Mouse (Mus musculus): ENCODE measurements at regions not wholly inside any gene's neighbourhood (a gene's known extent, or its start where the extent isn't known, plus 50 kb on each side); places are given as distances from the start of the nearest gene placed in this dataset.
"Not testable (repeated sequence)": the region's sequence is repeated elsewhere in the genome, so short reads cannot be mapped to it uniquely, and the experiment has no call there.

GRCm38 (mm10) chr6:6384971-6385370 lies 168.0 kb upstream of the Slc25a13 start:
- no peak for DNase-seq

GRCm38 (mm10) chr6:6384441-6384840 lies 167.5 kb upstream of the Slc25a13 start:
- DNase-seq = no peak

GRCm38 (mm10) chr6:6372421-6372820 lies 155.4 kb upstream of the Slc25a13 start:
- no peak for DNase-seq

- no peak for DNase-seq
Observed at GRCm38 (mm10) chr6:6371444-6372093, 154.6 kb upstream of the Slc25a13 start.

GRCm38 (mm10) chr6:6364037-6364436 lies 147.1 kb upstream of the Slc25a13 start:
- peak; percentile 62 for DNase-seq

DNA sequence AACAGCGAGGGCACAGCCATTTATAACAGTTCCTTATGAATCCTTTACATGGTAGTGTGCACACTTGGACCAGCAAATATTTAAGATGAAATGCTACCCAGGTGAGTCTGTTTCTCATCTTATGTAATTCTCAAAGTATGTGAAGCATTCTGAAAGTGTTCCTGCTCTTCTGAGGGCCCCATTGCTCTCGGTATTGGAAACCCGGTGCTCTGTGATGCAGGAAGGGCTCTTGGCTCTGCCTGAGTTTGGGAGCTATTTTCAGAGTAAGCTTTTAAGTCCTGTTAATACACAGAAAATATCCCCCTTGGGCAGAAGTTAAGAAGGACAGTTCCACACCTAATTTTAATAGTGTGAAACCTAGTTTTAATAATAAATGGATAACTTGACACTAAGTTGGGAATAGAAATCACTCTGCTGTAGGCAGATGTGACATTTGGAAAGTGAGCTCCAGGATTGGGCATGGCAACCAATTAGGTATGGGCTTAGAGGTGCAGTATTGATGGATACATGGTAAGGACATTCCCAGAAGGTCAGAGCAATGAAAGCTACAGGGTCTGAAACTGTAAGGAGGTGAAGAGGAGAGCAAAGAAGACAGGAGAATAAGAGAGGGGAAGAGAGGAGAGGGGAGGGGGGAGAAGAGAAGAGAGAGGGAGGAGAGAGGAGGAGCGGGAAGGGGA lies 145.8 kb upstream of the Slc25a13 start:
- no peak for DNase-seq

GRCm38 (mm10) chr6:6361181-6361580 lies 144.2 kb upstream of the Slc25a13 start:
- DNase-seq = not testable (repeated sequence)

GRCm38 (mm10) chr6:6357477-6357876 lies 140.5 kb upstream of the Slc25a13 start:
- no peak for DNase-seq

GRCm38 (mm10) chr6:6356967-6357366 lies 140.0 kb upstream of the Slc25a13 start:
- DNase-seq = no peak

GRCm38 (mm10) chr6:6335251-6335650 lies 118.3 kb upstream of the Slc25a13 start:
- peak; percentile 25 for DNase-seq

GRCm38 (mm10) chr6:6330271-6330670 lies 113.3 kb upstream of the Slc25a13 start:
- DNase-seq = no peak

GRCm38 (mm10) chr6:6325516-6325915 lies 108.5 kb upstream of the Slc25a13 start:
- DNase-seq = no peak

- no peak for DNase-seq
Observed at GRCm38 (mm10) chr6:6316725-6317124, 99.8 kb upstream of the Slc25a13 start.

DNA sequence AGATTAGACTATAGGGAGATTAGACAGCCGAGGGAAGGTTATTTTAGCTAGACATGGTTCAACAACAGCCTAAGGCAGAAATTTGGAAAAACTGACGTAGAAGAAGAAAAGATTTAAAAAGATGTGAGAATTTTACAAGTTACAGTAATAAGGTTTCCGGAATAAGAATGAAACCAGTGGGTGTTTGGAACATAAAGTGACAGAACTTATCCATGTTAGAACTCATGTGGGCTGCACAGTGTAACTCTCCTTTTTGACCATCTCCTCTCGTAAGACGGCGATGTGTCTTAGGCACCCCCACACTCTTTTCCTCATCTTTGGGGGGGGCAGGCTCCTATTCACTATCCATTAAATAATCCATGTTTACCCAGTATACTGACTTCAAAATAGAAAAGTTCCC lies 96.2 kb upstream of the Slc25a13 start:
- DNase-seq = no peak

GRCm38 (mm10) chr6:6310213-6310612 lies 93.2 kb upstream of the Slc25a13 start:
- no peak for DNase-seq

DNA sequence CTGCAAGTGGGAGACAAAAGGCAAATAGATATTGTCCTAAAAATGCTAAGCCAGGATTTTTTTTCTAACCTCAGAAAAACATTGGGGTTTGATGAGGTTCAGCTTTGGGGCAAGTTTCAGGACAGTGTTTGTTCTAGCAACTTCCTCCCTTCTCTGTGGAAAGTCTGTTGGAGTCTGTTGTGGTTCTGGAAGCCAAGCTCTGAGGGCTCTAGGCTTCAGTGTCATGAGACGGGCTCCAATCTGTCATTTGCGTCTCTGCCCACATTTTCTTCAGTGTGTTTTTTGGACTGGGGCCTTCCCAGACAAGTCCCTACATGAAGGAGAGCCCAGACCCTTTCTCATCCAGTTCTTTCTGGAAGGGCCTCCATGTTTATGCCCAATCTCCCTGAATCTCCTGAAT lies 90.6 kb upstream of the Slc25a13 start:
- no peak for DNase-seq

DNA sequence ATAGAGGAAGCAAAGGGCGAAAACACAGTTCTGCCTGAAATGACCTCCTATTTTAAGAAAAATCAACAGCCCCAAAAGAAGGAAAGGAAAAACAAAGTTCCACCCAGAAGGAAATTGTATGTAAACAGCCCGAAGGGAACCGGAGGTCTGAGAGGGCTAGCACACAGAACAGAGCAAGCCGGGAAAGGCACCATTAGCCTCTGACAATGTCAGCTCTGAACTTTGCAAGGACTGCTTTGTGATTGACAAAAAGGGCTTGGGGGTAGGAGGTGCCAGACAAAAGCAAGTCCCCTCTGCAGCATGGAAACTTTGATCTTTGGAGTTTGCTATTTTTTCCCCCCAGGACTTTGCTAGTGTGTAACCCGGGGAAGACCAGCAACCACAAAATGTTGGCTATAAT lies 86.8 kb upstream of the Slc25a13 start:
- peak; percentile 46 for DNase-seq

DNA sequence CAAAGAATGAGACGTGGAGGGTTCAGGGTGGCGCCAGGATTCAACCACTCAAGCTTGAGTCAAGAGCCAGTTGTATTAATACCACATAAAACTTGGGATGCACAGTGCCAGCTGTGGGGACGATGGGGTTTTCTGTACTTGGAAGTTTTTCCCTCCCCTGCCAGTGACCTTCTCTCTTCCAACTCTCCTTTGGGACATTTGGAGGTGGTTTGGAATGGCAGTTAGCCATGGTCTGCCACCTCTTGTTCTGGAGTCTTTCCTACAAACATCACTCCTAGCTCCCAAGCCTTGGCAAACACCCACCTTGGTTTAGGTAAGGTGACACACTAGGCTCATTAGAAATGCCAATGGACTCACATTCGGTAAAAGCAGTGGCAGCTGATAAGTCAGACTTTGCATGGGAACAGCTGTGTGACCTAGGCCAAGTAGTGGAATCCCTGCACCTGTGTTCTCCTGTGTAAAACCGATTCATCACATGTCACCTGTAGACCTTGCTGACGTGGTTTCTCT lies 84.1 kb upstream of the Slc25a13 start:
- no peak for DNase-seq

- DNase-seq = peak; percentile 37
Observed at GRCm38 (mm10) chr6:6298867-6299852, 82.2 kb upstream of the Slc25a13 start.

DNA sequence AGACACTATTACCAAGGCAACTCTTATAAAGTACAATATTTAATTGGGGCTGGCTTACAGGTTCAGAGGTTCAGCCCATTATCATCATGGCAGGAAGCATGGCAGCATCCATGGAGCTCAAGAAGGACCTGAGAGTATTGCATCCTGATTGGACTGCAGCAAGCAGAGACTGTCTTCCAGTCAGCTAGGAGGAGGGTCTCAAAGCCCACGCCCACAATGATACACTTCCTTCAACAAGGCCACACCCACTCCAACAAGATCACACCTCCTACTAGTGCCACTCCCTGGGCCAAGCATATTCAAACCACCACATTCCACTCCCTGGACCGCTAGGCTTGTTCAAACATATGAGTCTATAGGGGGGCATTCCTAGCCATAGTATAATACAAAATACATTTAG lies 78.6 kb upstream of the Slc25a13 start:
- DNase-seq = not testable (repeated sequence)

- no peak for DNase-seq
Observed at GRCm38 (mm10) chr6:6291781-6292180, 74.8 kb upstream of the Slc25a13 start.

- DNase-seq = no peak
Observed at GRCm38 (mm10) chr6:6290427-6290826, 73.5 kb upstream of the Slc25a13 start.

GRCm38 (mm10) chr6:6289806-6290205 lies 72.8 kb upstream of the Slc25a13 start:
- peak; percentile 82 for DNase-seq
